9 mouse cellular contexts compared by ENCODE assay signal in genomic region chr10:75255091-75255490, GRCm38 (mm10). TPM values are rescaled to one million over a fixed set of nuclear protein-coding genes. Genes with fewer than 3 reads are reported as not detected.
A peak's percentile ranks its signal among the peaks of the same experiment; 100 is the strongest.
DNase-seq lines count a peak whose midpoint lies in the region; ATAC-seq lines count a peak whose summit lies in the region.
"Had no signal": no experiment of that assay in that cellular context is flagged by ENCODE, and none has a peak within 500 bp of the region (broad histone marks: within the 10 kb centered on the region; RNA-seq: fewer than 3 reads in every experiment).

No protein-coding gene starts in this region.

- no peak overlapping the region for H3K9ac ChIP-seq in midbrain, embryonic 11.5 days (ENCODE audit: low read length)
- H3K9ac ChIP-seq in midbrain, embryonic 15.5 days: no peak overlapping the region
- H3K9ac ChIP-seq: heart, embryonic 13.5 days had no signal

- 74% methylated on average over 2 of the region's 2 CpGs for WGBS in midbrain, embryonic 11.5 days
- 70% methylated on average over 2 of the region's 2 CpGs for WGBS in midbrain, embryonic 15.5 days

- intact Hi-C loops in heart, postnatal 25 days (cut with DNase I): loop anchor here (1.0 to 2.0 kb wide), 3 partner anchors 136 to 232 kb away; no protein-coding TSS in a partner anchor

- H3K36me3 ChIP-seq in midbrain, embryonic 11.5 days (ENCODE audit: control insufficient read depth, insufficient read depth, low read length): peaks cover 5% of the 10 kb centered on the region; the same call in 1 of the 2 replicates
- peaks cover 12% of the 10 kb centered on the region for H3K36me3 ChIP-seq in midbrain, embryonic 15.5 days (replicated peaks)

- no peaks in the 10 kb centered on the region for H3K27me3 ChIP-seq in midbrain, embryonic 11.5 days (ENCODE audit: control insufficient read depth, insufficient read depth, low read length)
- H3K27me3 ChIP-seq in midbrain, embryonic 15.5 days (replicated peaks): no peaks in the 10 kb centered on the region
- H3K27me3 ChIP-seq: heart, embryonic 13.5 days had no signal

- H3K4me2 ChIP-seq in midbrain, embryonic 11.5 days: no peak overlapping the region
- H3K4me2 ChIP-seq in midbrain, embryonic 15.5 days: no peak overlapping the region
- H3K4me2 ChIP-seq: heart, embryonic 13.5 days had no signal

- no peaks in the 10 kb centered on the region for H3K4me1 ChIP-seq in midbrain, embryonic 11.5 days (ENCODE audit: control insufficient read depth, insufficient read depth, low read length)
- no peaks in the 10 kb centered on the region for H3K4me1 ChIP-seq in midbrain, embryonic 15.5 days

- no peak overlapping the region for H3K27ac ChIP-seq in midbrain, embryonic 11.5 days (ENCODE audit: low read depth, low read length)
- no peak overlapping the region for H3K27ac ChIP-seq in midbrain, embryonic 15.5 days
- H3K27ac ChIP-seq: heart, embryonic 13.5 days had no signal

- no peak overlapping the region for H3K4me3 ChIP-seq in midbrain, embryonic 11.5 days (ENCODE audit: low read depth, low read length)
- no peak overlapping the region for H3K4me3 ChIP-seq in midbrain, embryonic 15.5 days
- H3K4me3 ChIP-seq: heart, embryonic 13.5 days had no signal

- no peak for ATAC-seq in midbrain, embryonic 11.5 days (ENCODE audit: low FRiP score)
- ATAC-seq in midbrain, embryonic 15.5 days (replicated peaks): no peak

- DNase-seq in heart, adult 11 months: peak; percentile 57
- no peak for DNase-seq in heart, postnatal 25 days (ENCODE audit: low spot score)
- DNase-seq in midbrain, embryonic 11.5 days (ENCODE audit: low spot score, missing footprints): peak; percentile 81
- peak; percentile 13 for DNase-seq in embryo, embryonic 9.5 days (ENCODE audit: extremely low spot score)
- peak; percentile 34 for DNase-seq in retina, postnatal 1 day
- no peak for DNase-seq in cerebellum, adult 8-10 months
- no peak for DNase-seq in Muller cell, postnatal 12 days (ENCODE audit: inconsistent ontology term)

- no peaks in the 10 kb centered on the region for H3K9me3 ChIP-seq in midbrain, embryonic 11.5 days (ENCODE audit: control insufficient read depth, low read length)
- H3K9me3 ChIP-seq in midbrain, embryonic 15.5 days: no peaks in the 10 kb centered on the region
- H3K9me3 ChIP-seq: heart, embryonic 13.5 days had no signal

RNA-seq across cellular contexts. Expression of gene Specc1l, which starts 43.2 kb away (rescaled TPM):
- total RNA-seq in heart, postnatal 25 days (2021): 10 to 100 TPM; 38.5 to 39.5 TPM
- 22.8 and 23.2 TPM in 2 replicates for polyA plus RNA-seq in midbrain, embryonic 11.5 days (2014; fragmentation: Nextera tagmentation; extraction: Ambion mirVana)
- 34.6 and 37.2 TPM in 2 replicates for polyA plus RNA-seq in midbrain, embryonic 15.5 days (2015; fragmentation: Nextera tagmentation; extraction: Ambion mirVana)

Comparison
In these comparisons a context has a peak if more than half of its experiments do, and no peak if none do; other contexts are left out.
1. DNase-seq: peak in heart, adult 11 months (single experiment), midbrain, embryonic 11.5 days (single experiment), embryo, embryonic 9.5 days (single experiment) and retina, postnatal 1 day (single experiment); none in heart, postnatal 25 days (single experiment), cerebellum, adult 8-10 months (single experiment) and Muller cell, postnatal 12 days (single experiment).